Mouse (Mus musculus) bone marrow, adult 2 months (tissue): ENCODE measurements around the gene Chst11.

Experiments
- CTCF ChIP-seq: fragments of 200-500 bp; IDR thresholded peaks from 2 replicates; pipeline ENCODE4 v1.5.1; 2011; ENCODE audit warnings: low read length, control low read depth; ENCODE audit not compliant: control insufficient read depth, insufficient read depth
- POLR2A ChIP-seq: fragments of 200-500 bp; IDR thresholded peaks from 2 replicates; pipeline ENCODE4 v1.6.1; 2011; ENCODE audit warnings: low read depth, mild to moderate bottlenecking, control low read depth, low read length, borderline replicate concordance; ENCODE audit not compliant: control insufficient read depth

DNA sequence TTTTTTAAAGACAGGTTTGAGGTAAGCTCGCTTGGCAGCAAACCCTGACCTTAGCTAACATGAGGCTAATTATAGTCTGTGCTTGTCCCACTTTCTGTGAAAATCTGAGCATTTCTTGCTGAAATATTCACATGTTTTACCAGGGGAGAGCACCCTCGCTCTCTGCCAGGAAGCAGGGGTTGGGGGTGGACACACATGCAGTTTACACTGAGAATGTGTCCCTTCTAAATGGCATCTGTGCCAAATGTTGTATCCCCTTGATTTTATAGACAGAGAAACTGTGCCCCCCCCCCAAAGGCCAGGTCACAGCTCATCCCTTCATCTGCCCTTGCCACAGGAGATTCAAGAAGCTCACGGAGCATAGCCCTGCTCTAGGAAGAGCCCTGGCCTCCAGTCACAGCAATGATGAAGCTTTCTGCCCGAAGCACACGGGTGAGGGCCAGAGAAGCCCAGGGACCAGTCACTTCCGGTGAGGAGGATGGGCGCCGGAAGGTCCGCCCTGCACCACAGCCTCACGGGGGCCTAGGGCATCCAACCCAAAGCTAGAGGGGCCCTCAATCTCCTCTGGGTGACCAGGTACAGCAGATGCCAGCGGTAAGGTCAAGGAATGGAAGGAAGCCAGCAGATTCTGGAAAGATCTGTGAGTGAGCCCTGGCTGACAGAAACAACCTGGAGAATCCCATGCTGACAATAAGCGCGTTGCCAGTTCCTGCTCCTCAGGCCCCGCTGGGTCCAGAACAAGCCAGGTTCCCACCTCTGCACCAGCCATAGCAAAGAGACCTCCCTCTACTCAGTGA lies 217.8 kb downstream of the Chst11 start:
- TF ChIP-seq CTCF: no peak
- no peak for TF ChIP-seq POLR2A
